Mouse (Mus musculus): ENCODE measurements at regions not wholly inside any gene's neighbourhood (a gene's known extent, or its start where the extent isn't known, plus 50 kb on each side); places are given as distances from the start of the nearest gene placed in this dataset.

DNA sequence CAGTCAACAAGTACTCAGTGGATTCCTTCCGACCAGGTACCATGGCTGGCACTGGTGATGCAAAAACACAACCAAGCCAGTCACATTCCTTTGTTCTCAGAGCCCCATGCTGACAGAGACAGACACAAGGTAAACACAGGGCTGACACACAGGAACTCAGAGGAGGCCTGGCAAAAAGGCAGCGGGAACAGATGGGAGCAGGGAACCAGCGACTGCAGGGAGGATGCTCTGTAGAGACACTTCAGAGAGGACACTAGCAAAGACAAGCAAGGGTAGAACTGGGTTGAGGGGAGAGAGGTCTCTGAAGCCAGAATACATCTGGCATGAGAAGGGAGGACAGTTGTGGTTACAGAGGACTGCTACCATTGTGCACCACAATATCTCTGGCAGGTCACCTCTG lies 133.6 kb downstream of the Tex36 start:
- no peak for DNase-seq (ENCODE audit: low spot score)

DNA sequence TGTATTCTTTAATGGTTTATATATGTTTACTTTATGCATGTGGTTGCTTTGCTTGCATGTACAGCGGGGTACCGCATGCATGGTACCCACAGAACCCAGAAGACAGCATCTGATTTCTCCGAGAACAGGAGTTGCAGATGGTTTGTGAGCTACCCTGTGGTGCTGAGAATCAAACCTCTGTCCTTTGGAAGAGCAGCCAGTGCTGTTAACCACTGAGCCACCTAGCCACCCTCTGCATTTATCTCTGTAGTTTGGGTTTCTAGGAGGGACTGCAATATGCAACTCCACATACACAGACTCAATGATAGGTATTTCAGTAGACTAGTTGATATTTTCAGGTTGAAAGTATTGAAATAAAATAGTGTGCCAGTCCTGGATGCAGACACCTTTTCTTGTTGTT lies 134.4 kb downstream of the Tex36 start:
- DNase-seq (ENCODE audit: low spot score): no peak

DNA sequence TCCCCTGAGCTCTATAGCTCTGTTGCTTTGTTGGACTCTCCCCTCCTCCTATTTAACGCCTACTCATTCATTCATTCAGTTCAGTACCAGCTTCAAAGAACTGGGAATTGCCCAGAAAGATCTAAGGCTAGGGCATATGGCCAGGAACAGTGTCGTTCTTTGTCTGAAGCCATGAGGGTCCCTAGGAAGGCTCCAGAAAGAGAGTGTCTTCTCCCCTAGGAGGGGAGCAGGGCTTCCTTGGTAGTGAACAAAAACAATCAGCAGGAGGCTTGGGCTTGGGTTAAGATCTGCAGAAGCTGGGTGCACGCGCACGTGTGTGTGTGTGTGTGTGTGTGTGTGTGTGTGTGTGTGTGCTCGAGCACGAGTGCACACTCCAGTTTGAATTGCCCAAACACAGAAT lies 142.7 kb downstream of the Tex36 start:
- DNase-seq (ENCODE audit: low spot score): no peak

DNA sequence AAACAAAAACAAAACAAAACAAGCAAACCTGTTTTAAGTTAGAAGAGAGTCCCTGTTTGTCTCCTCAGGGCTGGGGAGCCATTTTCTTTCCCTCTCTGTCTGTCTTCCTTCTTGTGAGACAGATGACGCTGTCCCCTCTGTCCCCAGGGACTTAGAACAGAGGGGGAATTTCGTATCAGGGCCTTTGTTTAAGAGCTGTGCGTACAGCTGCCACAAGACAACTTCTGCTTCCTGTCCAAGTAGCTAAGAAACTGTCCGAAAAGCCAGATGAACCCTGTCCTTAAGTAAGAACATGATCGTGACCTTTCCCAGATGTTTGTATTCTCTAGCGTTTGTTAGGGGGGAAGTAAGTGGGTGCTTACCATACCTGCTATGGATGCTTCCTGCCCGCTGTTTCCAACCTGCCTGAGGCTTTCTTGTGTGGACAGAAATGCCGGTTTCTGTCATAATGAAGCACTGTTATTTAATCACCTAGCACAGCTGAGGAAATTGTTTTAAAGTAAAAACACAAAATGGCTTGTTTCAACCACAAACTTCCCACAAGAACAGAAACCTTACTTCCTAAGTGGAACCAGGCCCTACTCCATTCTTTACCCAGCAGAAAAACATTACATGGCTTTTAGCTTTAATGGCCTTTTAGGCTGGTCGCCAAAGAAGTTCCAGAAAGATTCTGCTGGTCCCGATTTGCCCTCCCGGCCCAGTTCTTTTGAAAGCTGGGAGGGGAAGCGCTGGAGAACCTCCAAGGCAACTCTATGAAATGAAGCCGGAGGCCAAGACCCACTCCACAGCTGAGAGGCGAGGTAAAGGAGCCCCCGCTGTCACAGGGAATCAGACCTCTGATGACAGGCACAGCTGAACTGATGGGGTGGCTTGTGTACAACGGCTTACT lies 144.3 kb downstream of the Tex36 start:
- DNase-seq (ENCODE audit: low spot score): no peak

DNA sequence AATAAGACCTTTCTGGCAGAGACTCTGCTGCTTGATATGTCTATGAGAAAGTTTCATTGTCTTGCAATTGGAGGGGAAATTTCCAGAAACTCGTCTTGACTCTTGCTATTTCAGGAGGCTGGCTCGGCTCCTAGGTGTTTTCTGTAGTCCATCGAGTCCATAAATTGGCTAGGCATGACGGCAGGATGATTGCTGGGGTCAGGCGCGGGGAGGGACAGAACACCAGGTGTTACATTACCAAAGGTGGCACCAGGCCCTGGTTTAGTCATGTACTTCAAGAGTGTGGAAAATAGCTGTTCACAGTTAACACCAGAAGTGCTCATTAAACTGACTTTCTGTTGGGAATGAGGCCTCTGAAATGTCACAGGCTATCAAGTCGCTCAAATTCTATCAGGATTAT lies 151.7 kb downstream of the Tex36 start:
- no peak for DNase-seq (ENCODE audit: low spot score)

DNA sequence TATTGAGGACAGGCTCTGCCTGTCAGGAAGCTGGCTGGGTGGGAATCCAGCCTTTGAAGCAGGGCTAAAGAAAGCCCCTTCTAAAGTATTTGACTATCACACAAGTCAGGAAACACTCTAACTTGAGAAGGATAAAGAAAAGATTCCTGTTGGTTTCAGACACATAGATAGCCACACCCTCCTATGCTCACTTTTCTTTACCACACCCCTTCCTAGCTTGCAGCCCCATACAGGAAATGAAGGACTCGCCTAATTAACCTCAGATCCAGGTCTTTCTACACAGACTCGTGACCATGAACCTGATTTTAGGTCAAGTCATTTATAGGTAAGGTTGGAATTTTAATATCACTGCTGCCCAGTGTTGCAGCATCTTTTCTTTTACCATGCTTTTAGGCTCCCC lies 154.9 kb downstream of the Tex36 start:
- no peak for DNase-seq (ENCODE audit: low spot score)

DNA sequence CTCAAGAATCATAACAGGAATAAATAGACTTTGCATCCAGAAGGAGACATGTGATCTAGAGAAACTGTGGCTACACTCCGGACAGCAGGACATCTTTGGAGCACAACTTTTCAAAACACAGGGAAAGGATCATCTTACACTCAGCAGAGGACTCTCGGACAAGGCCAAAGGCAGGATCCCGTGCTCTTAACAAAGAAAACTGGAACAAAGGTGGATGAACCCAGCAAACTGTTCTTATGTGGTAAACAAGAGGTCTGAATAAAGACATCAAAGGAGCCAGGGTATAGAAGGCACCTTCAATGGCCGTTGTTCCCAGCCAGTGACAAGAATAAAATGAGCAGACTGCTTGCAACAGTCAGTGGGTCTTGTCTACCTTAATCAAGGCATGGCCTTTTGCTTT lies 160.3 kb downstream of the Tex36 start:
- no peak for DNase-seq (ENCODE audit: low spot score)

DNA sequence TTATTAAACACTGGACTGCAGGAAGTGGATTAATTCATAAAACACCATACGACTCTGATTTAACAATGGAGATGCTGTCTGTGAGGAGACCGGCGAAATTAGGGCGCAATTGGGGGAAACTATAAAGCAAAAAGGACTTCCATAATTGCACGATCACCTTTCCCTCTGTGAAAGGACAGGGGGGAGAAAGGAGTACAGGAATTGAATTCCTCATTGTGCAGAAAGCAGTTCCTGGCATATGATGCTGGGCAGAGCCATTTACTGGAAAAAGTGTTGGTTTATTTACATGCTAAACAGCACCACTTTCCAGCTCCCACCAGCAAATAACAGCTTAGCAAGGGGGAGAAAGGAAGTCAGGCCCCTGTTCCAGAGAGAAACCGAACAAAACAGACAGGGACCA lies 160.8 kb downstream of the Tex36 start:
- no peak for DNase-seq (ENCODE audit: low spot score)

DNA sequence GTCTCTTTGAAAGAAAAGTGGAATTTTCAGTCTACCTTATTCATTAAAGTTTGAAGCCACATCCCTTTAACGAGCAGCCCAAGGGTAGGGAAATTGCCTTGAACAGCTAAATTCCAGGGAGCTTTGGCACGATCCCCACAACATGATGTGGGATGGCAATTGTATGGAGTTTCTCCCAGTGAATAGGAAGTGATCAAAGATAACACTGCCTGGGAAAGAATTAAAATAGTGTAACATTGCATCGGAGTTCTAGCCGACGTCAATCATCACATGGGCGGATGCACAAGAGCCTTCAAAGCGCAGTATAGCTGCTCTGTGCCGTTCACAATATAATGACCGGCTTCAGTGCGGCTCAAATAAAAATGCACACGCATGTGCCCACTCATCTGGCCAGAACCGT lies 161.2 kb downstream of the Tex36 start:
- no peak for DNase-seq (ENCODE audit: low spot score)

DNA sequence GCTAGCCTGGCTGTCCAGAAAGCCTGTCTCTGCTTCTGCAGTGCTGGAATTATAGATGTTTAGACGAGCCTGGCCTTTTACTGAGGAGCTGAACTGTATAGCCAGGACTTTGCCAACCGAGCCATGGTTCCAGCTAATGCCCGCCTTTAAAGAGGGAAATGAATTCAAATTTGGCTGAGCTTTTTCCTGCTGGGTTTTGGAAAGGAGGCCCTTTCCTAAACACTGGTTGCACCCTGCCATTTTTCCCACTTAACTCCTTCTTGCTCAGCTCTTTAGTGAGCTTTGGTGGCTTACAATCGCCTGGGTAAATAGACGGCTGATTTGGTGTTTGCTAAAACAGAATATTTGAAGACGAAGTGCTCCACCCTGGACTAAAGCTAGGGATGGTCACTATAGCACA lies 161.9 kb downstream of the Tex36 start:
- DNase-seq (ENCODE audit: low spot score): no peak

DNA sequence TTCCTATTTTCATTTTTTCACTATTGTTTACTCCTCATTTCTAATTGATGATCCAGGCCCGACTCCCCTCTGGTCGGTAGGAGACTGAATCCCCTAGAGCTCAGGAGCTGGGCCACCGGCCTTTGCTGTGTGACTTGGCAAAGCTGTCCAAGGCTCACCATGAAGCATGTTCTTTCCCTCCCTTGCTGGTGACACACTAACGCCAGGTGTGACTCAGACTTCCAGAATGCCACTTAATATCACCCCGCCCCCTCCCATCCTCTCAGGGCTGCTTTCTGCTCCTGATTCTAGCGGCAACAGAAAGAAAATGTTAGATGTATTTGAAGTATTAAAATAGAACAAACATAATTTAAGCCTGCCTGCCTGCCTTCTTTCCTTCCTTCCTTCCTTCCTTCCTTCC lies 163.3 kb downstream of the Tex36 start:
- DNase-seq (ENCODE audit: low spot score): no peak

DNA sequence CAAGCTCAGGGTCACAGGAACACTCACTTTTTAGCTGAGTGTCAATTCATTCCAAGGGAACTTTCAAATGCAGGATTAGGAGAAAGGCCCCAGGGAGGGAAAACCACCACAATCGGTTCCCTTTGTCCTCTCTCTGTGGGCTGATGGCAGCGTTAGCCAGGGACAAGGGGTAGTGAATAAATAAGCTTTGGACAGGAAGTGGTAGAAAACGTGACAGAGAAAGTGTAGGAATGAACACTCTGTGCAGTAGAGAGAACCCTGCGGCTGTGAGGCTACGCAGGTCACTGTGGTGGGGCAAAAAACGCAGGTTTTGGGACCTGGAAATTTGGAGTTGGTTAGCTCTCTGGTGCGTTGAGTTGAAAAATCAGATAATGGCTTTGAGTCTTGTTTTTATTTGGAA lies 164.1 kb downstream of the Tex36 start:
- no peak for DNase-seq (ENCODE audit: low spot score)

DNA sequence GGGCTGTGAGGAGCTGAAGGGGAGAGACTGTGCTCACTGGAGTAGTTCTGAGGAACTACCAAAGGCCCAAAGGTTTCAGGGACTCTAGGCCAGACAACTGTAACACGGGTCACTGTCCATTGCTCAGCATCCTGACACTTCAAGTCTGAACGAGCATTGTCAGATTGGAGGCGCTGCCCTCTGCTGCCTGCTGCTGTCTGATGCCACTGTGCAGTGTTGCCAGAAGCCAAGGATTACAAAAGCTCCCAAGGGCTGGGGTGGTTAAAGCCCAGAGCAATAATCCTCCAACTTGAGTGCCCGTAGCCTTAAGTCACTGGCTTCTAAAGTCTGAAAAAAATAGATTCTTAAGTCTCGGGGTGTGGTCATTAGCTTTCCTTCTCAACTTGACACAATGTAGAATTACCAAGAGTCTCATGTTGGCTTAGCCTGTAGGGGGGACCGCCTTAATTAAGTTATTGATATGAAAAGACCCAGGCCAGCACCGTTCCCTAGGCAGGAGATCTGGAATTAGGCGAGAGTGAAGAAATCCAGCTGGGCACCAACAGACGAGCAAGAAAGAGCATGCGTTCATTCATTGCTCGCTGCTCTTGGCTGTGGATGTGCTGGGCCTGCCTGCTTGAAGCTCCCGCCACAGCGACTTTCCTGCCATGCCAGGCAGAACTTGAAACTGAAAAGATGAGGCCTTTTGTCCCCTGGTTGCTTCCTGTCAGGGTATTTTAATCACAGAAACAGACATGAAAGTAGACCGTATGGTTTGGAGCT lies 166.2 kb downstream of the Tex36 start:
- DNase-seq (ENCODE audit: low spot score): no peak

DNA sequence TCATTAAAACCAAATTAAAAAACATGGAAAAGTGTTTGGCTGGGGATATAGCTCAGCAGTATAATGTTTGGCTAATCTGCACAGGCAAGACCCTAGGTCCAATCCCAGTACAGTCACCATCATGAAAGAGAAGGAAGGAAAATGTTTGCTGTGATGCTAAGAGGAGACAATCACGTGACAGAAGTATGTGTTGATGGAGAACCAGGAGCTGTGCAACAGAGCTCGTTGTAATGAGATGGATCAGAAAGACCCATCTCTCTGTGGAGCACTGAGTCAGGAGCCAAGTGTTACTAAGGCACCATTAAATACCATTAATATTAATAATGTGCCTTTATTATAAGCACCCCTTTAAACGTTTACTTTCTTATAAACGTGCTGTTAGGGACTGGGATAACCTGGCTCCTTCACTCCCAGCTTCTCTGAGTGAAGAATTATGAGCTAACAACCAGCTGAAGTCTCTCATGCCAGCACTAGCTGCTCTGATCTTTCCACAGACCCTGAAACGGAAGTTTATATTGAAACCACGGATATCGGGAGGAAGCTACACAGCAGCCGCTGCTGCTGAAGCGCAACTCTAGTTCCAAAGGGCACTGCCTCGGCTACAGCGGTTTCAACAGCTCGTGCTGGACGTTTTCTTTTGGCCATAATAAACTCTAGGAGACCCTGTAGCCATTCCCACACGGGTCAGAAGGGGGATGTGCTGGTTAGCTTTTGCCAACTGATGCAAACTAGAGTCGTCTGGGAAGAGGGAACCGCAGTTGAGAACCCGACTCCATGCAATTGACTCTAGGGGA lies 167.7 kb downstream of the Tex36 start:
- no peak for DNase-seq (ENCODE audit: low spot score)

DNA sequence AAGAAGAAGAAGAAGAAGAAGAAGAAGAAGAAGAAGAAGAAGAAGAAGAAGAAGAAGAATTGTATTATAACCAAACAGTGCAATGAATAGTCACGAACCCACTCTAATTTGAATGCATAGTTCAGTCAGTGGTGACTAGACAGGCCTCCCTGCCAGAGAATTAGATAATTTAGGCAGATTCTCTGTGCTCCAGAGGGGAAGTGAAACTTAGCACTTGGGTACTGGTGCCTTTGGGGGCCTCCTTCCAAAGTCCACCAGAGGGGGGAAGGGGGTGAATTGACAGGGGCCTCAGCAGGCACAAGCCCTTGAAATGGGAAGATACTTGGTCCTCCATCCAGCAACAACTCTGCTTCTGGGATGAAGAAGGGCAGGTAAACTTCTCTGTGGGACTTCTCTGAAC lies 169.6 kb downstream of the Tex36 start:
- no peak for DNase-seq (ENCODE audit: low spot score)

DNA sequence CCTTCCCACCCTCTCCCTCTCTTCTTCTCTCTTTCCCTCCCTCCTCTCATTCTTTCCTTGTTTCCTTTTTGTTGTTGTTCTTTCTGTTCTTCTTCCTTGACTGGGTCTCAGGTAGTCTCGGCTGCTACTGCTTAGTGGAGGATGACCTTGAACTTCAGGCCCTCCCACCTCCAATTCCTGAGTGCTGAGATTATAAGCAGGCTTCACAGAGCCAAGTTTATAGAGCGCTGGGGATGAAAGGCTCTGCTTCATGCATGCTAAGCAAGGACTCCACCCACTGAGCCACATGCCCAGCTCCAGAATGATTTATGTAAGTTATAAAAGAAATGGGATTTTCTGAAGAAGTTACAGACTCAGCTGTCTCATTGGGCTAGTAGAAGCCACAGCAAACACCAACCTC lies 199.9 kb downstream of the Tex36 start:
- no peak for DNase-seq (ENCODE audit: low spot score)

DNA sequence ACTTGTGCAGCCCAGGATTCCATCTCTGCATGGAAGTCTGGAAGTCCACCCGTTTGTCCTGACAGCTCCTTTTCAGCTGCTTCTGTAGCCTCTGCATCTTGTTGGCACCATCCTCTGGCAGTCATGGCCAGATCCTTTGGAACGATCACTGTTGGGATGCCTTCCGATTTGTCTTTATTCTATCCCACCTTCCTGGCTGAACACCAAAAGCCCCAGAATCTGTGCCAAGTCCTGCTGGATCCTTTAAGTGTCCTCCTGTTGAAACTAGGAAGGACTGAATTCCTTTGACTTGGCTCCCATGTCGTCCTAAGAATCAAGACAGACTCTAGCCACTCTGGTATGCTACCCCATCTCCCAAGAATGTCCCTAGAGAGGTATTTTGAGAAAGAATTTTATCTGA lies 201.3 kb downstream of the Tex36 start:
- DNase-seq (ENCODE audit: low spot score): no peak

DNA sequence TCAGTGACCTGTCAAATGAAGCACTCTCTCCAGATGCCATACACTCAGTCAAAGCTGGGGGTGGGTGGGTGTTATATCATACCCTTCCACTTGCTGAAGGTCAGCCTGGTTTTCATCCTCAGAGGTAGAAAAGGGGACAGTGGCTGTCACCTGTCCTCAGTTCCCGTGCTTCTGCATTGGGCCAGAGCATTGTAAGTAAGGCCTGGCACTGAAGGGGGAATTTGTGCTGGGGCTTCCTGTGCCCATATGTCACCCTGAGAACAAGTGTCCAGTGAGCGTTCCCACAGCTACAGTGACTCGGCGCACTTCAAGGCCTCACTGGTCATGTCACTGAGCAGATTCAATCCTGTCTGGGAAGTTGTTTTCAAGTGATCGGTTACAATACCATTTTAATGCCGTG lies 213.2 kb downstream of the Tex36 start:
- DNase-seq (ENCODE audit: low spot score): no peak

DNA sequence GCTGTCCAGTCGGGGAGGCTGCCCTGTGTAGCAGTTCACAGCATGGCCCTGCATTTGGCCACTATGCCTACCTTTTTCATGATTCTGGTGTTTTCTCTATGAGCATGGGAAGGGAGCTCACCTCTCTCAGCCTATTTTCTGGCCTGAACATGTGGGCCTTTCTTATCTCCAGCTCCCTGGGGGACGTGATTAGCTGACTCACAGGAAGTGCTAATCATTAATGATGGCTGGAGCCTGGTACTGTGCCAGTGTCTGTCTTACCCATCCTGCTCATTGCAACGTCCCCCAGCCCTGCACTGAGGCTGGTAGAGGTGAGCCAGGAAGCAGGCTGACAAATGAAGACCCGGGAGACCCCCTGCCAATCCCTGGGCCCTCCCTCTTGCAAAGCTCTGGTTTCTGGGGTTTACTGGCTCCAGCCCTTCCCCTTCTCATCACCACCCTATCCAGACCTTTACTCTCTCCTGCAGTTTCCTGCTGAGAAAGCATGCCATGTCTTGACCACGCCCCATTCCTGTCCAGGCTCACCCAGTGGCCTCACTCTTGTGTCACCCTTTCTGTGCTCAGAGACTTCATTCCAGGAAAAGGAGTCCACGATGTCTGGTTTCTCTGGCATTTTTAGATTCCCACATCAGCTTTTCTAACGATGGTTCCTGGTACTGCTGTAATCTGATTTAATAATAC lies 219.8 kb downstream of the Tex36 start:
- DNase-seq (ENCODE audit: low spot score): no peak

DNA sequence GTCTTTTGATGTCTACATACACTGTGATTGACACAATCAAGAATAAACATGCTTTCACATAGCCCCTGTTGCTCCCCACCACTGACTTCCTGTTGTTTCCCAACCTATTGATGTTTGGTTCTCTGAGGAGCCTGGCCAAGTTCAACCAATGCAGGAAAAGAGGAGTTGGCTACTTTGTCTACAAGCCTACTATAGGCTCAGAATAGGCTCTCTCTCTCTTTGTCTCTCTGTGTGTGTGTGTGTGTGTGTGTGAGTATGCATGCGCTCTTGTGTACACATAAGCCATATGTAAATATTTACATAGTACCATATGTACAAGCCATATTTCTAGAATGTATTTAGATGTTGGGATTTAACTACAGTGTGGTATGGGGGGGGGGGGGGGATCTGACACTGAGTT lies 222.6 kb downstream of the Tex36 start:
- no peak for DNase-seq (ENCODE audit: low spot score)

DNA sequence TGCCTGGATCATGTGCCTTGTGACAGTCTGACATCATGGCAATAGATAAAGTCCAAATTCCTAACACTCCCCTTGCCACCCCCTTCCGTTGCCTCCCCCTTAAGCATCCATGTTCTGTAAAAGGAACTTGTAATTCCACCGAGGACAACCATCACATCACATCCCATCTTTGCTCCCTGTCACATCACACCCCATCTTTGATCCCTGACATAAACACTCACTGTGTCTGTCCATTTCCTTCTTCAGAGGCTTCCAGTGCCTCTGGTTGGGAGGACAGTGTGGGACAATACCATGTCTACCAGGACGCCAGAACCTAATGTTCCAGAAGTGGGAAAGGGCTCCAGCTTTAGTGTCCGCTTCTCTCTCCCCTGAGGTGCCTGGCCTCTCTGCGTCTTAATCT lies 223.6 kb downstream of the Tex36 start:
- no peak for DNase-seq (ENCODE audit: low spot score)

DNA sequence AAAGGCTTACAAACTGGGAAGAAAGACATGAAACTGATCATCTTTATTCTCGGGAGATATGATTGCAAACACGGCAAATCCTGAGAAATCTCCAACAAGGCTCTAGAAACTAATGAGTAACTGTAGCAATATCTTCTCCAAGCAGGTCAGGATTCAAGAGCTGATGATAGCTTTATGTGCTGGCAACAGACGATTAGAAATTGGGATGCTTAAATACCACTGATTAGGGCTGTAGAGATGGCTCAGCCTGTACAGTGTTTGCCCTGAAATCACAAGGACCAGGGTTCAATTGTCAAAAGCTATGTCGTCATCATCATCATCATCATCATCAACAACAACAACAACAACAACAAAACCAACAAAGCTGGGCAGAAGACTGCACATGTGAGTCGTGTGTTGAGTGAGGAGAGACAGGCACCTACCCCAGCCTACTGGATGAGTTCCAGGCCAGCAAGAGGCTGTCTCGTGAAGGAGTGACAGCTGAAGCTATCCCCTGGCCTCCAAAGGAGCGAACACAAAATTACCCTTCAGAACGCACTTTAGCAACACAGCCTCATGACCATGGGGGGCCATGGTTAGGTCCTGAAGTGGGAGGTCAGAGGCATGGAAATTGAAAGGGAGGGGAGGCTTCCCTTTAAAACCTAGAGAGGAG lies 225.0 kb downstream of the Tex36 start:
- DNase-seq (ENCODE audit: low spot score): no peak
